Mouse (Mus musculus) layer of hippocampus, adult 18-20 months (tissue): ENCODE data around the gene Lmx1a. TPM values are rescaled to one million over a fixed set of nuclear protein-coding genes. Genes with fewer than 3 reads are reported as not detected.
A peak's percentile ranks its signal among the peaks of the same experiment; 100 is the strongest.

Experiments used
- DNase-seq, 2 experiments: peaks; one replicate each; pipeline ENCODE4 v3.0.0; 2022; ENCODE audit warnings: low spot score in 2 of 2
- total RNA-seq, 2 experiments: library from RNA; stranded (reverse); gene quantifications; 2 replicates each; pipeline ENCODE4 v1.2.3; 2021

Gene Lmx1a
- total RNA-seq, 2 experiments from 2014 or later, result 0.10 TPM; not detected in 1

- peak in 1 of 2 experiments; percentile 63 for DNase-seq
These were observed 92.9 kb downstream of the Lmx1a start for GRCm38 (mm10) chr1:167781787-167782484.

- no peak for DNase-seq
These were observed 95.0 kb downstream of the Lmx1a start for GRCm38 (mm10) chr1:167784067-167784466.

DNA sequence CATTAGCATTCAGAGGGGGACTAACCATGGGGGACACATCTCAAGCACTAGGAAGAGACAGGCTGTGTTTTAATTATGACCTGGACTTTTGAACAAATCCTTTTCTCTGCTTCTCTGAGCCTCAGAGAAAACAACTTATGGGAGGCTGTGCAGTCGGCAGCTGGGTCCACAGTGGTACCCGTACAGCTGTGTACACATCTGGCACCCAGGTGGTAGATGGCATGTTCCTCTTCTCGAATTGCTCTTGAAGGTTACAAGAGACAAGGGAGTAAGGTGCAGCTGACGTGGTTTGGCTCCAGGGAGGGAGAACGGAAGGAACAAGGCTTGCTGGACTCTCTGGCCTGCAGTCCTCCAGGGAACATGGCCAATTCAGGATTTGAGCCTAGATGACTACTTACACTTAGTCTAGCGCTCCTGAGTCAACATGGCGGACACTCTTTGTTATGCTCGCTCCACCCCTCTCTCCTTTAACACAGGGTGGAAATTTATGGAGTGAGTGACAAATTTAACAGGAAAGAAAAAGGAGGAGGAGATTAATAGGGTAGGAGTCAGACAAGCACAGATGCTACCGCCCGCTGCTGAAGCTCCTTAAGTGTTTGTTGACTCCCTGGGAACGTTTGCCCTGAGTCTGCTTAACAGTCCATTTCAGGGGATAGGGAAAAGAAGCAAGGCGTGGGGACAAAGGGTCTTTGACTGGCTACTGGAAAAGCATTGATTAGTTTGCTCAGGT is 99.8 kb downstream of the Lmx1a start:
- DNase-seq, result no peak

DNA sequence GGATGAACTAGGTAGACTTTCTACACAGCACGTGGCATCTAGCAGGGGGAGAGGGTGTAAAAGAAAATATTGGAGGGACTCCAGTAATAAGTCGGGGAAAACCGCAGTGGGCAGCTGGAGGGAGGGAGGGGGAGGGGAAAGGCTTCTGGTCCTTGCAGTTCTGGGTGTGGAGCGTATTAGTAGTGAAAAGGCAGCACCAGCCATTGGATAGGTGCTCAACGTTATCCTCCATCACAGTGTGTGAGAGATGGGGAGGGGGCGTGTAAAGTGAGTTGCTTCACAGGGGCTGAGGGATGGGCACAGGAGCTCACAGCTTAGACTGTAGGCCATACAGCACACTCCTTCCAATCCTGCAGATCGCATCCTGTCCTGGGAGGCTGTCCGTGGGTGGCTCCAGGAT is 100.4 kb downstream of the Lmx1a start:
- DNase-seq, result no peak

DNA sequence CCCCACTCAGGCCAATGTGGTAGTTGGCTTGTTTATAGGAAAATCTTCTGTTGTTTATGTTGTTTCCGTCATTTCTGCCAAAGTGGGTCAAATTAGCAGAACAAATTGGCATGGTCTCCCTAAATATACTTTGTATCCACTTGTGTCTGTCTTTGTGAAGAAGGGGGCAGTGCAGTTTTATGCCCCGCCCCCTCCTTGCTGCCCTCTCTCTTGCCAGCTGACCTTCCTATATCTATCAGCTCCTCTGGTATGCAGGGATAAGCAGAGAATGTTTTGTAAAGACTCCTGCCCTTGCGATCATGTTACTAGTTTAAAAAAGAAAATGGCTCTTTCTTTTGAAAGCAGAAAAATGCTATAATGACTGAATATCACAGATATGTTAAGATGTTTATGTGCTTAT is 101.7 kb downstream of the Lmx1a start:
- DNase-seq, result no peak

DNA sequence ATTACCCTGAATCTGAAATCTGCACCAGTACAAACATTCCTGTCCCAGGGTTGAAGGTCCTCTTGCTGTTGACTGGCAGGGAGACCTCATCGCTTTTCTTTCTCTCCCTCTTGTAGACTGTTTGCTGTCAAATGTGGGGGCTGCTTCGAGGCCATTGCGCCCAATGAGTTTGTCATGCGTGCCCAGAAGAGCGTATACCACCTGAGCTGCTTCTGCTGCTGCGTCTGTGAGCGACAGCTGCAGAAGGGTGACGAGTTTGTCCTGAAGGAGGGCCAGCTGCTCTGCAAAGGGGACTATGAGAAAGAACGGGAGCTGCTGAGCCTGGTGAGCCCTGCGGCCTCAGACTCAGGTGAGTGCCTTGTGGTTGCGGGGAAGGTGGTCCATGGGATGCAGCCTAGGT is 102.2 kb downstream of the Lmx1a start:
- no peak for DNase-seq

DNA sequence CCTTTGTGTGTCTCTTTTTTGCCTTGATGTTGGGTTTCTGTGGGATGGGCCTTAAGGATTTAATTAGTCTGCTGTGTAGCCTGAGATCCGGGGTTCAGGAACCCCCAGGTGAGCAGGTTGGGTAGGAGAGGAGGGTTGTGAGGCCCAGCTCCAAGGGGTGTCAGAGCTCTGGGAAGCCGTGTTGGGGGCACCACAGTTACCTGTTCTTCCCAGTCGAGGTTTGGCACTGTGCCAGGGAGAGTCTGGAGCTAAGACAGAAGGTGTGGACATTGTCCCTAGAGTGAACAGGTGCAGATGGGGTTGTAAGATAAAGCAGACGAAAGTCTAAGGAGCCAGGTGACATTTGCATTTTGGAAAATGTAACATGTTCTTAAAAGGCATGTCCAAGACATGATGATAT is 112.9 kb downstream of the Lmx1a start:
- DNase-seq, result no peak

DNA sequence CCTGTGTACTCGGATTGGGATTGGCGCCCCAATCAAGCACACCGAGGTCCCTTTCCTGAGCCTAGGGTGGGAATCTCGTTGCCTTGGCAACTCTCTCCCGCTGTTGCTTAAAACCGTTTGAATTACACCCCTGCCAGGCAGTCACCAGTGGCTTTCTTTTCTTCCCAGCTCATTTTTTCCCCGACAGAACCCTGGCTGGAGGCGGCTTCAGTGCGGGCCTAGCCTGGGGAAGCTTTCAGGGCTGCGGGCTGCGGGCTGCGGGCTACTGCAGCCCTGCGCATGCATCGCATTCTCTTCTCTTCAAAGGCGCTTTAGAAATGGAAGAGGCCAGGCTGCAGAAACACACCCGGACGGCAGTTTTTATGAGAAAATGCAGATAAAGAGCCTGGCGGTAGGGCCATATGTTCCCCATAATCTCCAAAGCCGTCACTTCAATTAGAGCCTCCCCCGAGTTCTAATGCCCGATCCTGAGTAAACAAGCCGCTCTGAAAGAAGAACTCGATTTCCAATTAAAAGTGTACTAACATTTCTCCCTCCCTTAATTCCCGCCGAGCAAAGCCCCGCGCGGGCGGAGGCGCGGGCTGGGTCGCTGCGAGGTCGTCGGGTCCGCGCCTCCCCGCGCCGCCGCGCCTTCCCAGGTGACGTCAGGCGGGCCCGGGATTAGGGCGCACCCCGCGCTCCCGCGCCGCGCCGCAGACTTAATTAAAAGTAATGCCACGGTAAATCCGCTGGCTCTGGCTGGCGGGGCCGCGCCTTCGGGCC is 113.7 kb downstream of the Lmx1a start:
- DNase-seq, result peak in 1 of 2 experiments; percentile 65

DNA sequence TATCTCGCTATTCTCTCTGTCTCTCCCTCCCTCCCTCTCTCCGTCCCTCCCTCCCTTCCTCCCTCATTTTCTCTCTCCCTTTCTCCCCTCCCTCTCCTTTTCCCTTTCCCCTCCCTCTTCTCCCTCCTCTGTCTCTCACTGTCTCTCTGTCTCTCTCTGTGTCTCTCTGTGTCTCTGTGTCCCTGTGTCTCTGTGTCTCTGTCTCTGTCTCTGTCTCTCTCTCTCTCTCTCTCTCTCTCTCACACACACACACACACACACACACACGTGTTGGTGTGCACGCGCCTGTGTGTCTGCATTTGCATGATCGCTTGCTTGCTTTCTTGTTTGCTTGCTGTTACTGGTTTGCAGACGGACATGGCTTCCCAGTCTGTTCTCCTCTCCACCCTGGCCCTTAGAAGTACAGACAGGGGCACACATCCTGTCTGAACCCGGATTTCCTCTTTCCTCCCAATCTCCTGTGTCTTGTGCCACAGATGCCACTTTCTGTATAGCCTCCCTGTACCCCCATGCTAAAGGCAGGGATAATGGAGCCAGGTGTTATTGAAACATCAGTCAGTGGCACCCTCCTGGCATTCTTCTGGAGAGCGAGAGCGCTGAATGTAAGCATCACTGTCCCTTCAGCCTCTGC is 114.4 kb downstream of the Lmx1a start:
- DNase-seq, result no peak

GRCm38 (mm10) chr1:167804836-167805235 is 115.8 kb downstream of the Lmx1a start:
- no peak for DNase-seq

- no peak for DNase-seq
These were observed 122.1 kb downstream of the Lmx1a start for GRCm38 (mm10) chr1:167811141-167811540.

DNA sequence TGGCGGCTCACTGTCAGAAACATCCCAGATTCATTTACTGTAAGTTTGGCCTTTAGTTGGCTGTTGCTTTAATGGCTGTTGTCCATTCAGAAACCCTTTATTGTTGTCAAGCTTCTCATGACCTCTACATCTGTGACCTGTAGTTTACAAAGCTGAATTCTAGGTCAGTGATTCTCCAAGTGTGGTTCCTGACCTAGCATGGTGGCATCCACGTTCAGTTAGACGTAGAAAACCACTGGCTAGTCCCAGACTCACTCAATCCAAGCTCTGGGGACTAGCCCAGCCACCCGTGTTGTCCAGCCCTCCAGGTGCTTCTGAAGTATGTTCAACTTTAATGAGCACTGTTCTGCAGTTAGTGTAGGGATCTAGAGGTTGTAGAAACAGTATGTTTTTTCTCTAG is 126.1 kb downstream of the Lmx1a start:
- DNase-seq, result no peak

DNA sequence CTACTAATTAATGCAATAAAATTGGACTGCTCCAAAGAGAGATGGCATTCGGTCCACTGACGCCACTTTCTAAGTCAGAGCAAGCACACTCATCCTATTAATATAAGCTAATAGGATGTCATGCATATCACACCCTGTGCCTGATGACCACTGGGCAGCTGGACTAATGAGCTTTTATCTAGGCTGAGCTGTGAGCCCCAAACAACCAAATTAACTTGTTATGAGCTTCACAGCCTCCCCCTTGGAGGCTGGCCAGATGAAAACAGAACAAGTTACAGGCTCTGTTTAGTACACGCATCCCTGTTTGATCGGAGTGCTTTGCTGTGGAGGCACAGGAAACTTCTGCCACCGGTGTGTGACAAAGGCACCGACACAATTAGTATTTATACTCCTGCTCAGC is 128.0 kb downstream of the Lmx1a start:
- no peak for DNase-seq

GRCm38 (mm10) chr1:167817616-167818015 is 128.6 kb downstream of the Lmx1a start:
- no peak for DNase-seq

DNA sequence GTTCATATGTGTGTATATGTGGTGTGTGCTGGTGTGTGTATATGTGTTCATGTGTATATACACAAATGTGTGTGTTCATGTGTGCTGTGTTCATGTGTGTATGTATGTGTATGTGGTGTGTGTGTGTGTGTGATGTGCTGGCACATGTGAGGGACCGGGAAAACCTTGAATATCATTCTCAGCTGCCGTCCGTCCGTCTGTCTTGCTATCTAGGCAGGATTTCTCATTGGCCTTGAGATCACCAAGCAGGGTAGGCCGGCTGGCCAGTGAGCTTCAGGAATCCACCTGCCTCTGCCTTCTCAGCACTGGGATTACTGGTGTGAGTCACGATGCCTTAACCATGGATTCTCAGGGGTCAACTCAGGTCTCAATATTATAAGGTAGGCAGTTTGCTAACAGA is 131.0 kb downstream of the Lmx1a start:
- DNase-seq, result no peak

- DNase-seq, result peak in 1 of 2 experiments; percentile 35
These were observed 132.1 kb downstream of the Lmx1a start for GRCm38 (mm10) chr1:167821125-167821524.

DNA sequence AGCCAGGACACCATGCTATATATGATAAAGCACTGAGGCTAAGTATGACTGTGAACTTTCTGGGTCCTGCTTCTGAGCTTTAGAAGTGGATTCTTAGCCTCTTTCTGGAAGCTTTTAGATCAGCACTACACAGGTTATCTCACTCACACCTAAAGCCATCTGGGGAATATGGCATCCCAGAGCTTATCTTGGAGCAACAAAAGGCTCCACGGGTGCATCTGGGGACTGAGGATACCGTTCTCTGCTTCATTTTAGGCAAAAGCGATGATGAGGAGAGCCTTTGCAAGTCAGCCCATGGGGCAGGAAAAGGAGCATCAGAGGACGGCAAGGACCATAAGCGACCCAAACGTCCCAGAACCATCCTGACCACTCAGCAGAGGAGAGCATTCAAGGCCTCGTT is 141.3 kb downstream of the Lmx1a start:
- DNase-seq, result no peak

- DNase-seq, result no peak
These were observed 142.6 kb downstream of the Lmx1a start for GRCm38 (mm10) chr1:167831601-167832000.

DNA sequence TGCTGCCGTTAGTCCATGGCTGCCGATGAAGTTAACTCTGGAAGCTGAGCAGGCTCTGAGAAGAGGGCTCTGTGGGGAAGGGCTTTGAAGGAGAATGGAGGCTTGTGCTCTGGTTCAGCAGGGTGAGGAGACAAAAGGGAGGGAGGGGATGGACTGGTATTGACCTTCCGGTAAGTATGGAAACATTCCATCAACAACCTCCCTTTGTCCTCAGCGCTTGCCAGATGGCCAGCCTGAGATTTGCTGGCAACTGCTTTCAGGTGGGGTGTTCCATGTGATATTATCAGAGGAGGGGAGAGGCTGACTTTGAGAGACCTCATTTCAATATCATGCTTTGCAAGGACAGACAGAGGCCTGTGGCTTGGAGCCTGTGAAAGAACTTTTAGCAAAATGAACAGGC is 165.8 kb downstream of the Lmx1a start:
- no peak for DNase-seq

- no peak for DNase-seq
These were observed 183.0 kb downstream of the Lmx1a start for GRCm38 (mm10) chr1:167872028-167872427.

DNA sequence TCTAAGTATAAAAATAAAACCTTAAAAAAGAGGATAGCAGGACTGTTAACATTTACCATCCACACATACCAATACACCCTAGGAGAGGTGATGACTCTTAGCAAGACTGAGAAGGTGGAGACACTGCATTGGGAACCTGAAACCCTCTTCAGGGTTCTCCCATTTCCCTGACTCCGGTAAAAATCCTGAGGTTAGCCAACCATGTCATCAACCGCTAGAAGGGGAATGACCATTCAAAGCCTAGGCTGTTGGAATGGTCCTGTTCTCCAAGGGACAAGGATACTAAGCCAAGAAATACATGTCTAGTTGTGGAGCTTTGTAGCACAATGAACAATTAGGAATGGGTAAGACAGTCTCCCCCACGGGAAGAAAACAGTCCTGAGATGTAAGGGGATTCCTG is 185.1 kb downstream of the Lmx1a start:
- no peak for DNase-seq

DNA sequence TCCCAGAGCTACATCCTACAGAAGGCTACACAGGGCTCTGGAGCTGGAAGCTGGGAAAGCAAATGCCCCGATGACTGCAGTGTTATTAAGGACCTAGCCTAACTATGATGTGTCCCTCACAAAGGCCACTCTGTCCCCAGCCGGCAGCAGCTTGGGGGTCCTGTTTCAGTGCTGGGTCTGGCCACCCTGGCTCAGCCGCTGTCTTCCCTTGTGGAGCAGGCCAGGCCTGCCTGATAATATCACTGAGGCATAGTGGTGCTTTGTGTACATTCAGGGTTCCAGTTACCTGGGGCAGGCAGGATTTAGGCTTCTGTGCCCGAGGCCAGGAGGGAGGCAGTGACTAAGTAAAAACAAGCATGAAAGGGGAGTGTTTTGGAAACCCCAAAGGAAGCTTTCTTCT is 188.9 kb downstream of the Lmx1a start:
- DNase-seq, result no peak
